Mouse (Mus musculus) layer of hippocampus, adult 8-10 months (tissue): ENCODE measurements around the gene Prickle4. TPM values are rescaled to one million over a fixed set of nuclear protein-coding genes. Genes with fewer than 3 reads are reported as not detected.

Experiments
- DNase-seq, 2 experiments: peaks; one replicate each; pipeline ENCODE4 v3.0.0; 2022; ENCODE audit warnings: low spot score in 2 of 2
- total RNA-seq, 4 experiments: library from RNA; stranded (reverse); gene quantifications; 2 replicates each; pipeline ENCODE4 v1.2.4; 2022

The Prickle4 gene
- 1 to 10 TPM; 2.9 to 3.7 (median 3.2) TPM for total RNA-seq

DNA sequence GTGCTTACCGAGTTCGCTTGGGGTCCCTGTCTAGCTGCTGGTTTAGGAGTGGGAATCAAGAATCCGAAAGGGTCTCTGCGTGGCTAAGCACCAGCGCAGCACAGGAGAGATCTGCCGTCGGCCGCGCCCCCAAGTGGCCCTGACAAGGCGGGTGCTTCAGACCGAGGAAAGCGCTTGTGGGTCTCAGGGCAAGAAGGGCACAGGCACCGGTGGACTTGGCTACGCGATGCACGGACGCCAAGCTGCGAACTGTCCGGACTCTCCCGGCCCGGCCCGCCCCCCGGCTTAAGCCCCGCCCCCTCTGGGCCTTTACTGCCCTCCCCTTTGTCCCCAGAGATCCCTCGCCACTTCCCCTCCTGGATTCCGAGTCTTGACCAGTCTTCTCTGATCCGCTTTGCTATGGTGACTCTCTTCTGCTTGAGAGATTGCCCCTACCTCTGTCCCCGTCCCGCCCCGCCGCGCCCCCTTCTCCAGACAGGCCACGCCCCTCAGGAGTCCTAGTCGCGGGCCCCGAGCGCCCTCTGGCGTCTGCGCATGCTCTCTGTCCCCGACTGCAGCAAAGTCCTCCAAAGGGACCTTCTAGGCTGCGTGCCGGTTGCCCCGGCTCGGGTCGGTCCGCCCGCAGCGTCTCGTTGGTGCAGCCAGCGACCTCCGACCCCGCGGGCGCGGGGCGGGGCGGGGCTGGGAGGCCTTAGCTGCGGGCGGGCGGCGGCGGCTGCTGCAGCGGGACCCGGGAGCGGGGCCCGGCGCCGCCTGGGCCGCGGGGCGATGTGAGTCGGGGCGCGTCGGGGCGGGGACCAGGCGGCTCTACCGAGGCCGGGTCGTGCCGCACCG, at the start of gene Prickle4:
TSS of gene Prickle4 (minus strand) at position 234 of the 834 bp plus-strand sequence.
- DNase-seq, result peak; percentile 94 to 96

DNA sequence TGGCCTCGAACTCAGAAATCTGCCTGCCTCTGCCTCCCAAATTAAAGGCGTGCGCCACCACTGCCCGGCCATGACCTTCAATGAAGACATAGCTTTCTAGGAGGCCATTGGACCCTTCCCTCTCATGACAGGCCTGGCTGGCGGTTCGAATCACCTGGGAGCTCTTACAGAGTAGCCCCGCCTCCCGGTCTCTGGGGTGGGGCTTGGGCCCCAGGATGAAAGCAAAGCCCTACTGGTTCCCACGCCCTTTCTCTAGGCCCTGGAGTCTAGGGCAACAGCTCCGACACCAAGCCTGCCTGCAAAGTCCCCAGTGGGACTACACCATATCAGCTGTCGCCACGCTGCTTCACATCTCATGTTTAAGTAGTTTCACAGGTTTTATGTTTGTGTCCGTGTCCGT, 49.5 kb upstream of the Prickle4 start:
- DNase-seq, result no peak

DNA sequence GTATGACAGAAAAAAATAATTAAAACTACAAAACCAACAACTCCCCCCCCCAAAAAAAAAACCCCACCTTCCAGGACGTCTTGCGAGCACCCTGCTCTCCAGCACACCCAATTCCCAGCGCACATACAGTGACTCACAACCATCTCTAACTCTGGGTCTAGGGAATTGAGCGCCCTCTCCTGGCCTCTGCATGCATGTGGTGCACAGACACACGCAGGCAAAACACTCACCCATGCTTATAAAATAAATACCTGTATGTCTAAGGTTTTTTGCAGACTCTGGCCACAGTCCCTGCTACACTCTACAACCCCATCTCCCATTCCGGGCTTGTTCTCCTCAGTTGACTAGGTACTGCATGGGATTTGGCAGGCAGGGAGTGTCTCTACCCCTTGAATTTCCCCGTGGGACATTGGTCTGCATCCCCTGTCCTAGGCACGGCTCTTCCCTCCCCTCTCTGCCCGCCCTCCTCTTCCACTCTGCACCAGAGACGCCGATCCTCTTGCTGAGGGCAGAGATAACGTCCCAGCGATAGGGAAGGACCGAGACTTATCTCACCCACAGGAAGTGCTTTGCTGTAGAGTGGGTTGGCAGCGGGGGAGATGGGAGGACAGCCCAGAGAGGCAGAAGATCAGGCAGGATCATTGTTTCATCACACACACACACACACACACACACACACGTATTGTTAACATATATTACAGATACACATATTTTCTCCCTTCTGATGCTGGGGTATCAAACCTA, 48.6 kb upstream of the Prickle4 start:
- no peak for DNase-seq

DNA sequence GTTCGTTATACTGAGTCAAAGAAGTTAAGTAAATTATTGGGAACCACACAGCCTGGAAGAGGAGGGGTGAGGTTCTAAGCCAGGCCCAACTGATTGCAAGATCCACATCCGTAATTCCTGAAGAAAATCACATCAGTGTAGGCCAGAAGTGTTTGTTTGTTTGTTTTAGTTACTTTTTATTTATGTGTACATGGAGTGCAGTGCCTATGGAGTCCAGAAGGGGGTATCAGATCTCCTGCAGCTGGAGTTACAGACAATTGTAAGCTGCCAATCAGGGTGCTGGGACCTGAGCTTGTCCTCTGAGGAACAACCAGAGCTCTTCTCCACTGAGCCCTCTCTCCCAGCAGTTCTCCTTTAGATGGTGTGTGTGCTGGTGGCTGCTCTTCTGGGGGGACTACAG, 45.6 kb upstream of the Prickle4 start:
- DNase-seq, result no peak

DNA sequence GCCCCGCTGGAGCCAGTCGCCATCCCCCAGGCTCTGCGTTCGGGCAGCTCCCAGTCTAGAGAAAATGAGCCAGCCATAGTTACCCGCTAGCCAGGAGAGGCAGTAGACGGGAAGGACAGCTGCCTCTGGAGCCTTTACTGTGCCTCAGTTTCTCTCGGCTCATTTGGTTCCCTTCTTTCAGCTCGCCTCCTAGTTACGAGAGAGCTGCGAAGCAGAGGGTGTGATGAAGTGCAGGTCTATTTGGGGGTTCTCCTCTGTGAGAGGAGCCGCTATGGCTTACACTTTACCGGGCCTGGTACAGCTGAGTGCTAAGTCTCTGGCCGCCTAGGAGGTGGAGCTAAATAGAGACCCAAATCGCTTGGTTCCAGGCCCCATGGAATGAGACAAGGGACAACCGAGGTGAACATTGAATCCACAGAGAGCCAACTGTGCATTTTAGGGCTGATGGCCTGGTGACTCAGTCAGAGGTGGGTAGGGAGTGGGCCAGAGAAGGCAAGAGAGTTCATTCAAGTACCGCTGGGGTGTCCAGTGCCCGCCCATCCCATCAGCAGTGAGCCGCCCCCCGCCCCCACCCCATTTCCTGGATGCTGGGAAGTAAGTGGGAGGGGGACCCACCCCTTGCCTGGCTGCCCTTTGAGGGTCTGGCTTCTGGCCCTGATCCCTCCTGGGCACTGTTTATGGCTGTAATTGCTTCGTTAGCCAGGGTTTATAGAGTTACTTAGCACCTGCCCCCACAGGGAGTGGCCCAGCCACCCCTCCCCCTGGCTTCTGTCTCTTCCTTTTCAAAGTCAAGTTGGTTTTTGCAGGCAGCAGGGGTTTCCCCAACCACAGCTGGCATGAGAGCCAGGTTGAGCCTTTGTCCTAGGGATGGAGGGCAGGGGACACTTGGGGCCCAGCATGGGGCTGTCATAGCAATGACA, 44.6 kb upstream of the Prickle4 start:
- DNase-seq, result no peak

DNA sequence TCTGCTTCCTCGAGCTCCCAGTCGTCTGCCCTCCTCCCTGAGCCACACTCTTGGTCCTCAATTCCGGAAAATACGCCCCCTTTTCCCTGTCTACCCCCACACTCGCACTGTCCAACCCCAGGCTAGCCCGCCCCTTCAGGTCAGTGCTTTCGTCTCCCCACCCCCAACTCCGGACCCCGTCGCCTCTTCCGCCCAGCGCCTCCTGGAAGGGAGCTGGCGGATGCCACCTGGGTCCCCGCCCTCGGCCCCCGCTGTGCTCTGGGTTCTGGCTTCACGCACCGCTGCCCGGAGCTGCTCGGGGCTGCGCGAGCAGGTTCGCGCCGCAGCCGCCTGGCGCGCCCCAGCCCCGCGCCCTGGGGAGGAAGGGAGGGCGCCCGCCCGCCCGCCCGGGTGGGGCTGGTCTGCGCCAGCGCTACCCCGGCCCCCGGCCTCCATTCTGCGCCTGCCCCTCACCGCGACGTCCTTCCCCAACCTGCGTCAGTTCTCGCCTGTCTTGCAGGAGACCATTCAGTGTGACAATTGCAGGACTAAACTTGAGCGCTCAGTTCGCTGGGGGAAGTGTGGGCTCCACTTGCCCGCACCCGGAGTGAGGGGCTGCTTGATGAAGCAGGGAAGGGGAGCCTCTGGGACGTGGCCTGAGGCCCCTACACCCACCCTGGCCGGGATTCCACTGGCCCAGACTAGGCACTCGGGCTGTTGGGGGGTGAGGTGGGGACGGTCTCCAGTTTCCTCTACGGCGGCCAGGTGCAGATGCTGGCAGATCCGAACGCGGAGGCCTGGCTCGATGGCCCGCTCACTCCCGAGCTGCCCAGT, 43.7 kb upstream of the Prickle4 start:
- no peak for DNase-seq

DNA sequence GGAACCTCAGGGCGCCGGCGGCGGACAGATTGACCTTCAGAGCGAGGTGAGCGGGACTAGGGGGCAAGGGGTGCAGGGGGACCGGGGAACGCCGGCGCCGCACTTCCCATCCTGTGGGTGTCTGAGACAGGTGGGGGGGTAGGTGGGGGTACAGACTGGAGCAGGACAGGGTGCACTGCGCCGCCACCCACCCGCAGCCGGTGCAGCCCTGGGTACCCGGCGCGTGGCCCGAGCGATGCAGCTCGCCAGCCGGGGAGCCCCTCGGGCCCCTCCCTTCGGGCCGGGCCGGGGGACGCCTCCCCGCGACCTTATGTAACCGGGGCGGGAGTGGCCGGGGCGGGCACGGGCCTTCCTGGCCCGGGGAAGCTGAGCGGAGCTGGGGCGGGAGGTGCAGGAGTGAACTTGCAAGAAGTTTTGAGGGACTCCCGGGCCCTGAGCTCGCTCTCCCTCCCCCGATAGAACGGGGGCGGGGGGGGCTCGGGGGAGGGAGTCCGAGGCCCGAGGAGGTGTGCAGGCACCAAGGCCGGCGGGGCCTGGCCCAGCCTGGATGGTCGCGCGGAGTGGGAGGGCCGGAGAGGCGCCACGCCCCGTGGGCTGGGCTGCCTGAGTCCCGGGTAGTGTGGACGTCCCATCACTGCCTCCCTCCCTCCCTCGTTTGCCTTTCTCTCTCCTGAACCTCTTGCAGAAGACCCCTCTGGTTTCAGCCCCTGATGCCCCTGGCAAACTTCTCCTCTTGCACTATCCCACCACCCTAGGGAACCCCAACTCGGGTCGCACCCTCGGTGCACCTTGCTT, 42.9 kb upstream of the Prickle4 start:
- peak; percentile 74 to 82 for DNase-seq

DNA sequence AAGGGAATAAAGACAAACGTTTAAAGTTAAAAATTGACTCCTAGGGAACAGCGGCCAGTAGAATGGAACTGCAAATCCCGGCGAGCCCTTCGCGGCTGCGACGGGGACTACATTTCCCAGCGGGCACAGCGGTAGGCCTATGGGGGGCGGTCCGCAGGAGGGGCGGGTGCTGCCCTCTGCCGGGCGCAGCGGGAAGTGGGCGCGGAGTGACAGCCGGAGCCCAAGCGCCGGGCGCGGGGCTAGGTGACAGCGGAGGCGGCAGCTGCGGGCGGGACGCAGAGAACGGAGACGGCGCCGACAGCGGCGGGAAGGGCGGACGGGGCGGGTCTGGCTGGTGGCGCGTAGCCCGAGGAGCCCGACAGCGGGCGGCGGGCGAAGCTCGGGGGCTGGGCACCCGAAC, 42.3 kb upstream of the Prickle4 start, which contains the start of gene Tfeb:
TSS of gene Tfeb (plus strand) at position 175 of the 400 bp plus-strand sequence.
- DNase-seq, result peak; percentile 91 to 97

DNA sequence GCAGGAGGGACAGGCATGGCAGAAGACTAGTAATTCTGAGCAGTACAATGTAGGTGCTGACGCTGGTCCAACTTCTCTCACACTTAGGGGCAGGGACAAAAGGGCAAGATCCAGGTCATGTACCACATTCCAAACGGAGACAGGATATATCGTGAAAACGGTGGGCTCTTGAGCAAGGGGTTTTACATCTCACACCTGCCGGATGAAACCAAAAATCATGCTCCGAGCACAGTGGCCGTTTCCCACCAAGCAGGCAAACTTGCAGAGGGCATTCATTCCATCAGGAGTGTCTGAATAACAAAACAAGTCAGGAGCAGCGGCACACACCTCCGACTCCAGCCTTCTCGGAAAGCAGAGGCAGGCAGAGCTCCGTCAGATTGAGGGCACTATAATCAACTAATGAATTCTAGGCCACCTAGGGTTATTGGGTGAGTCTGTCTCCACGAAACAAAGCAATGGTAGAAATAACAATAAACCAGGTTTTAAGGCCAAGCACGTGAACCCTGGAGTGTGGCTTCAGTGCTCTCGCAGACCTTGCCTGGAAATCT, 41.1 kb upstream of the Prickle4 start:
- no peak for DNase-seq

DNA sequence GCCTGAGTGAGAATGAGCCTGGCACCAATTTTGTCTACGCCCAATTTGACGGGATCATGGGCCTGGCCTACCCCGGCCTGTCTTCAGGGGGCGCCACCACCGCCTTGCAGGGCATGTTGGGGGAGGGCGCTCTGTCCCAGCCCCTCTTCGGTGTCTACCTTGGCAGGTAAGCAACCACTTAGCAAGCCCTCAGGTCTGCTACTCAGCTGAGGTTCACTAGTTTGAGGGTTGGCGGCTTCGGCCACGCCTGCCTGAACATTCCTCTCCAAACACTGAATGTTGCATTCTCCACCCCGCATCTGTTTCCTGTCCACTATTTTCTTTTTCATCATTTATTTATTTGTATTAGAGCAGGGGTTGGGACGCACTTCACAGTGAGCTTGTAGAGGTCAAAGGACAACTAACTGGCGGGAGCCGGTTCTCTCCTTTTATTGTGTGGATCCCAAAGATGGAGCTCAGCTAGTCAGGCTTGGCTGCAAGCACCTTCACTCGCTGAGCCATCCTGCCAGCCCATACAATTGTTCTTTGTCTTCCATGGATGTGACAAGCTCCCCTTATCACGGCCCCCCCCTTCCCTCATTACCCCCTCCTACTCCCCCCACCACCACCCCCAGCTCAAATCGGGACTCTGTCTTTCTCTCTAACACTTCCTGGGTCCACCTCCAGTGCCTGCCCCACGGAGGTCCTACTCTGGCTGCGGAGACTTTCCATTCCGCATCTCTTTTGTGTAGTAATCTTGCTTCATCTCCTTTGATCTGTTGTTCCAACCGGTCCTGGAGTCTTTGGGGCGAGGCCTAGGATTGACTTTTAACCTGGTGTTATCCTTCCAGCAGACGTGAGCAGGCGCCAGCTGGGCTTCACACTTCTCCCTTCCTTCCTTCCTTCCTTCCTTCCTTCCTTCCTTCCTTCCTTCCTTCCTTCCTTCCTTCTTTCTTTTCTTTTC, 36.4 kb upstream of the Prickle4 start:
- no peak for DNase-seq

DNA sequence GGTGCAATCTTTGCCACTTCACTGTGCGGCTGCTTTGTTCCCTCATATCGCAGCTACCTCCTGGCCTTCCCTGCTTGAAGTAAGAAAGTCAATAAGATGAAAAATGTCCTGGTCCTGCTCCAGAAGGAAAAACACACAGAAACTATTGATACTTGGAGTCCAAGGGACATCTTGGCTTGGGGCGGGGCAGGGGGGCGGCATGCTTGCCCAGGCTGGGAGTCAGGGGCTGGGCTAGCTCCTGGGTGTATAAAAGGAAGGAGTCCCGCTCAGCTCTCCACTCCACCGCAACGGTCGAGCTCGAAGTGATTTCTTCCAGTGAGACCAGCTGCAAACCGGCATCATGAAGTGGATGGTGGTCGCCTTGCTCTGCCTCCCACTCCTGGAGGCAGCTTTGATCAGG, 32.0 kb upstream of the Prickle4 start, which contains the start of gene Pgc:
TSS of gene Pgc (plus strand) at position 277 of the 400 bp plus-strand sequence.
- DNase-seq, result no peak

DNA sequence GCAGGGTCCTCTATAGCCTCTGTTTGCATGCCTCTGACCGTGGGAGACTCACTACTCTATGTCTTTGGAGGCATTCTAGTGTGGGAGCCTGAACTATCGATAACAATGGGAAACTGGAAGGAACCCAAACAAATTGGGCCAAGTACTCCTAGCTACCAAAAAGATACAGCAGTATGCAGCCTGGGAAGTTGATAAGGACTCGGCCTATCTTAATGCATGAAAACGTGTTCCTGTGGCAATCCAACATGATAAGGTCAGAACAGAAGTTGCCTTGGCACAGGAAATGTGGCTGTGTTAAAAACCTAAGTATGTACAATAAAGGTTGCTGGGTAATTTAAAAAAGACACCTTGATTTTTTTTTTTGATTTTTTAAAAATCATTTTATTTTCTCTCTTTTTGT, 26.6 kb upstream of the Prickle4 start:
- DNase-seq, result no peak

DNA sequence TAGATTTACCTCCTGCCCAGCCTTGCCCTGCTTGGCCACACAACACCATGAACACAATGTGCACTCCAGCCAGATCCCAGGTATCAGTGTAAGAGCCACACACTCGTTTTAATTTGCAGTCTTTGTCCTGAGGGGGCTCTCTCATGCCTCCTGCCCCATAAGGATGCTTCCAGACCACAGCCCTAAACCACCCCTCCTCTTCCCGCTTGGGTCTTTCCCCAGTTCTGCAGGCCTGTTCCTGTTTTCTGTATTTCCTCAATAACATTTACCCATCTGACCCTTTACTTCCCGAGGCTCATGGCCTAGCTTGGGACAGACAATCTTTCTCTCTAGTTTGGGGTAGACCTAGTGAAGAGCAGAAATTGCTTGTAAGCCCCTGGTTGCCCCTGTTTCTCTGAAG, 20.5 kb upstream of the Prickle4 start:
- DNase-seq, result no peak

DNA sequence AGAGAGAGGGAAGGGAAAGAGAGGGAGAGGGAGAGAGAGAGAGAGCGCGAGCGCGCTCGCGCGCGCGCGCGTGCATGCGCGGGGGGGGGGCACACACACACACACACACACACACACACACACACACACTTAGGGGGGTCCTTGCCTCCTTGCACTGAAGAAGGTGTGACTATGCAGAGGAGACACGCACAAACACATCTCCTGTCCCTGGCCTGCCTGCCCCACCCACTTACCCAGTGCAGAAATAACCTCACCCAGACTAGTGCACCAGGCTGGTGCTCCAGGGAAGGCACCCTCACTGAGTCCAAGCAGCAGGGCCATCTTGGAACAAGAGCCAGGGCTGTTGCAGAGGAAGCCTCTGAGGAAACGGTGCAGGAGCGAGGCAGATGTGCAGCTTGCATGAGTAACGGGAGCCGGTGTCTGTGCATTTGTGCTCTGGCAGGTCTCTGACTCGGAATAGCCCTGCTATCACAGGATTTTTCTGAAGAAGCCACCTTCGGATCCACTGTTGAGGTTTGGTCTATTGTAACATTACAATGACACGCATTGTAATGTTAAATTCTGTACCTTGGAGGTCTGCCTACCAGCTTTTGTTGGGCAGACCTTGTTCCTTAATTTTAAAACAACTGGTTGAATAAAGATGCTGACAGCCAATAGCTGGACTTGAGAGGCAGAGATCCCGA, 18.5 kb upstream of the Prickle4 start:
- no peak for DNase-seq

DNA sequence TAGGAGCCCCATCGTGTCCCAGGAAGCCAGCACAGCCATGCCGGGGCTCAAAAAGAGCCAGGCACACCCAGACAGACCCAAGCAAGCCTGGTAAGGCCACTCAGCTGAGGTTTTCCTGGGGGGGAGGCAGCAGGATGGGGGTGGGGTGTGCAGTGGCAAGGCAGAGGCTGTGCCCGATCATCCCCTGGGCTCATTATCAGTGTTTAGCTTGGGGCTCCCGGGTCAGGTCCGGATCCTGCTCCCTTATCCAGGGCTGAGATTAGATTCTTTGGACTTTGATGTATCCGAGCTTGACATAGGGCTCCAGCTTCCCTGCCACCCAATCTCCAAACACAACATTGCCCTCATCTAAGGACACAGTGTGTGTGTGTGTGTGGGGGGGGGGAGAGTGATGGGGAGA, 17.3 kb upstream of the Prickle4 start:
- no peak for DNase-seq

DNA sequence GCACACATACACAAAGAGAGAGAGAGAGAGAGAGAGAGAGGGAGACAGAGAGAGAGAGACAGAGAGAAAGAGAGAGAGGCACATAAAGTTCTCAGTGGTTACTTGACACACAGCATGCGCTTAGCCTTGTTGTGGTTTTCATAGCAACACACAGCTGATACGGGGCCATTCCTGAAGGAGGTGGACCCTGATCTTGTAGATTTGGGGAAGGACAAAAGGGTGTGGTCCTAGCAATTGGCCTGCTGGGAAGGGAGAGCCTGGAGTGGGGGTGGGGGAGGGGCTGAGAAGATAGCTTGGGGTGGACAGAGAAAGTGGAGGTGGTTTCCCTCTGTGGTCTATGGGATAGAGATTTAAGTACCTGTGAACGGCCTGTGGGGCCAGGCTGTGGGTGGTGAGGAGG, 15.5 kb upstream of the Prickle4 start:
- DNase-seq, result no peak

DNA sequence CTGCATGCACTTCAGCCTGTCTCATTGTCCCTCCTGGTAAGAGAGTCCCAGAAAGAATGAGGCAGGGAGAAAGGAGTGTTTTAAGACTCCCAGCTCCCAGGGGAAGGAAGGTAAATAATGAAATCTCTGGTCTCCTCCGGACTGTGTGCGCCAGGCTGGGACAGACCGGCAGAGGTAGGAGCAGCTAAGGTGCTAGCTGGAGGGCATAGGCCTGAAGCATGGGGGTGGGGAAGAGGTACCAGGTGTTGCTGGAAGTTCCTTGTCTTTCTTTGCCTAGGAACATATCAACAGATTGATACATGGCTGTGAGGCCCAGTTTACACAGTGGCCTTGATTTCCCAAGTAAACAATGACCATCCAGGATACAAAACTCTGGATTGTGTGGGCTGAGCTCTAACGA, 14.4 kb upstream of the Prickle4 start:
- DNase-seq, result no peak

DNA sequence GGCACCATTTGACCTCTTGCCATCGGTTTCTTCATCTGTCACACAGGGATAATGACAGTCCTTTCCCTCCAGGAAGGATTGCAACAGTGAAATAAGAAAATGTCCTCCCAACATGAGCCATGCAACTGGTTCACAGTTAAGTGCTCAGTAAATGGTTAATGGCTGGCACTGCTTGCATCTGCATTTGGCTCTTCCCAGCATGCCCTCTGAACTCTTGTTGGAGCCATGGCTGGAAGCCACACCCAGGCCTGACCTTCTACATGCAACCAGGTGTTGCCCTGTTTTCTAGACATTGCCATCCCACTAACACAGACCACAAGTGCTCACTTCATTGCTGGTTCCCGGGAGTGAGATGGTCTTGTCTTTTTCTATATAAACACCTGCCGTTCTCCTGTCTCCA, 13.4 kb upstream of the Prickle4 start:
- no peak for DNase-seq
